Mouse (Mus musculus) spleen, adult 12 weeks (tissue): ENCODE measurements around the gene Cryba1.
A peak's percentile ranks its signal among the peaks of the same experiment; 100 is the strongest.

Source experiments
- DNase-seq: peaks from one replicate; pipeline ENCODE4 v3.0.0; 2022; ENCODE audit warnings: low spot score

Cryba1 gene

DNA sequence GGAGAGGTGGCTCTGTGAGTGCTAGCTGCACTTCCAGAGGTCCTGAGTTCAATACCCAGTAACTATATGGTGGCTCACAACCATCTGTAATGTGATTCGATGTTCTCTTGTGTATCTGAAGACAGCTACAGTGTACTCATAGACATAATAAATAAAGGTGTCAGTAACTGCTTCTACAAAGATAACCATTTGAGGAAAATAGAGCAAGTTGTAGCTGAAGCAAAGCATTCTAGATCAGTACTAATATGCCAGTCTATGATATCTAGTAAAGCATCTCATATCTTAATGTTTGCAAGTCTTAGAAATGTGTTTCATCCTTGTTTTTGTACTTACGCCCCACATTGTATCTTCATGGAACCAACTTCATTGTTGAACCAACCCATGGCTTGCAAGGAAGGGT is 6.0 kb downstream of the Cryba1 start:
- no peak for DNase-seq

DNA sequence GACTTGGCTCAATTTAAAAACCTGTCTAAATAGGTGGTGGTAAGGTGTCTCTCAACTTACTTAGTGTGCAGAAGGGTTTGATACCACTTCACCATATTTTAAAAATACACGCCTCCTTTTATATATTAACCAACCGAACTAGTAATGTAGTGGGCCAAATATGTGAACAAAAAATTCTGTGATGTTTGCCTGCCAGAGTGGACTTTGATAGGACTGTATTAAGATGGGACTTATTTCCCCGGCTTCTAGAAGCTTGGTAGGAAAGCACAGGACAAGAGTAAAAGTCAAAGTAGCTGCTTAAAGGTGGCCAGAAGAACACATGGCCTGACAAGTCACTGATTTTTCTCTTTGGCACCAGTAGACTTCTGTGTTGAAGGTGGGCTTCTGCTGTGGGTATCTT is 11.3 kb downstream of the Cryba1 start:
- no peak for DNase-seq

DNA sequence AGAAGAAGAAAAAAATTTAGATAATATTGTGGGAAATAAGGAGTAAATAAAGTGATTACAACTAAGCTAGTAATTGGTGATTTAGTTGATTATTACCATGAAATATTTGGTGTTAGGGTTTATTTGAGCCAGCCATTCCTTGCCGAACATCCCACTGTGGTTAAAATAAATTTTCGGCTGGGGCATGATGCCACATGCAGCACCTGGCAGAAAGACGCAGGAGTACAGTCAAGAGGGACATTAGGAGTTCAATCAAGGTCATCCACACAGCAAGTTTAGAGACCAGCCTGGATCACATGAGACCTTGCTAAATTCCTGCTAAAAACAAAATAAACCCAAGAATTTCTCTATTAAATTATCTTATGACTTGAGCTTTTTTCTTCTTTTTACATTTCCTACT is 16.0 kb downstream of the Cryba1 start:
- DNase-seq = no peak

DNA sequence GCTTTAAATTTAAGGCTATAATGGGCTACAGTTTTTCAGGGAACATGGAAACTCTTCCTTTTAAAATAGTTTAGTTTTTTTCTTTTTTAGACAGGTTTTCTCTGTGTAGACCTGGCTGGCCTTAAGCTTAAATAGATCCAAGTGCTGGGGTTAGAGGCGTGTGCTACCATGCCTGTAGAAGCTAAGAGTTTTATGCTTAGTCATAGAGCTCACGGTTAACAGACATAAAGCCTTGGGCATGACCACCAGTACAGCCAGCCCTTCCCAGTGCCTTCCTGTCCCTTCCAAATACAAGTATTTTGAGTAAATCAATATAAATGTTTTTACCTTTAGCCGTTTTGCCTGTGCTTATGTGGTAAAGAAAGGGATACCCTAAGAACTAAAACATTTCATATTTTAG is 19.2 kb downstream of the Cryba1 start:
- no peak for DNase-seq

DNA sequence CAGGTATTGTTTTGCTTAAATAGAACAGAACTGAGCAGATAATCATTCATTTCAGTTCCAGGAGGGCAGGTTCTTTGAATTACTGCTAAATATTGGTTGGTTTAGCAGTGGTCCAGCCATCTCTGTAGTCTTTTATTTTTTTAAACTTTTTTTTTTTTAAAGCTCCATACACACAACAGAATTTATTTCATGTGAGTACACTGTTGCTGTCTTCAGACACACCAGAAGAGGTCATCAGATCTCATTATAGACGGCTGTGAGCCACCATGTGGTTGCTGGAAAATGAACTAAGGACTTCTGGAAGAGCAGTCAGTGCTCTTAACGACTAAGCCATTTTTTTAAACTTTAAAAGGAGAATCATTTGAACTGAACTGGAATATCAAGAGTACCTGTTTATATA is 27.9 kb downstream of the Cryba1 start:
- no peak for DNase-seq

DNA sequence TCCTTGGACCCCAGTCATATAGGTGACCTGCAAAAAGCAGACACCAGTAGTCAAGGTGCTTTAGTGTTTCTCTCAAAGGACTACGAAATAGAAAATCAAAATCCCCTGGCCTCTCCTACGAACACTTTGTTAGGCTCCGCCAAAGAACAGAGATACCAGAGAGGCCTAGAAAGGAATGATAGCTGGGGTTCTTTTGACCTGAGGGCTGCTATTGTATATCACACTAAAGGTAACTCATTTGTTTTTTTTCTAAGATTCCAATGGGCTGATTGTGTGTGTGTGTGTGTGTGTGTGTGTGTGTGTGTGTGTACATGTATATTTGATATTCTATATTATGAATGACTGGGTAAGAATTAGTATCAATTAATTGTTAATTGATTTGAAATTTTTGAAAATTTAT is 32.1 kb downstream of the Cryba1 start:
- no peak for DNase-seq

DNA sequence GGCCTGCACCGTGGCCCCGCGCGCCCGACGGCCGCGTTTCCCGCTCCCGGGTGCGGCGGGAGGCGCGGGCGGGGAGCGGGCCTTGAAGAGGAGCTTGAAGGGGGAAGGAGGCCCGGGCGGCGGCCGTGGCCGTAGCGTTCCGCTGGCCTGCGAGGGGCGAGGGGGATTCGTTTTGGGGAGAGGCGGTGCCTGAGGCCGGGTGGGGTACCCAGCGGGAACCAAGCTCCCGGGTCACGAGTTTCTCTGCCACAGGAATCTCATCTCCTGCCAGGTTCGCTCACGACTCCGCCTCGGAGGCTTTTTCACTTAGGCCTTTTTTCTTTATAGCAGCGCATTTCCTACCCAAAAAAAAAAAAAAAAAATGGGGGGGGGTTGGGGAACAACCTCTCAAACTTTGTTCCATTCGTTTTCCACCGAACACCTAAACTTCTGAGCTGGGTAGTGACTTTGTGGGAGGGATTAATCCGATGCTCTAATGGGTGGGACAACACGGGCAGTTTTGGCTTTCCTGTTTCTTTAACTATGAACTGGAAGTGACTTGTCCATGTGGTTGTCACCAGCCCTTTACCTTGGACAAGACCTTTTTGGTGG is 37.4 kb downstream of the Cryba1 start:
- no peak for DNase-seq

DNA sequence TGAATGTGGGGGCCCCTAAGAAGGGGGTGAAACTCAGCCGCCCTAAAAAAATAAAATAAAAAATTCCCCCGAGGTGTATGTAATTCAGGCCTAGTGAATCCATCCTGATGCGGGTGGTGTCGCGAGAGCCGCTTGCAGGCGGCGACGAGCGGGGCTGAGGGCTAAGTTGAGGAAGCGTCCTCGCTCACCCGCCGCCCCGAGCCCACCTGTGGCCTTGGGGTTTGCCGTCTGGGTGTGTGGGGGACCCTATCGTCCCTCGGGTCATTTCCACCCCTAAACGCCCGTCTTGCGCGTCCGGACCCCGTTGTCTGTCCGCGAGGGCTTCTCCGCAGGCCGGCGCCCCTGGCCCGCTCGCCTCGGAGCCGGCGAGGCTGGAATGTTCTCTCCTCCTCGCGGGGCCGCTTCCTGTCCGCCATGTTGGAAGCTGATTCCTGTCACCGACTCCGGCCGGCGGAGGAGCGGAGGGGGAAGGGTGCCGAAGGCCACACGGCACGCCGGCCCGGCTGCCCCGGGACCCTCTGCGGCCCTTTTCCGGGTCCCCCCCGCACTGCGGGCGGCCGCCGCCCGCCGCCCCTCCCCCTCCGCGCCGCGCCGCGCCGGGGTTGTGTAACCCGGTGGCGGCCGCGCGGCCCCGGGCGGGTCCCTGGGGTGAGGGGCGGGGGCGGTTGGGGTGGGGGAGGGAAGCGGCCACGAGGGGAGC is 38.1 kb downstream of the Cryba1 start:
- peak; percentile 61 for DNase-seq

DNA sequence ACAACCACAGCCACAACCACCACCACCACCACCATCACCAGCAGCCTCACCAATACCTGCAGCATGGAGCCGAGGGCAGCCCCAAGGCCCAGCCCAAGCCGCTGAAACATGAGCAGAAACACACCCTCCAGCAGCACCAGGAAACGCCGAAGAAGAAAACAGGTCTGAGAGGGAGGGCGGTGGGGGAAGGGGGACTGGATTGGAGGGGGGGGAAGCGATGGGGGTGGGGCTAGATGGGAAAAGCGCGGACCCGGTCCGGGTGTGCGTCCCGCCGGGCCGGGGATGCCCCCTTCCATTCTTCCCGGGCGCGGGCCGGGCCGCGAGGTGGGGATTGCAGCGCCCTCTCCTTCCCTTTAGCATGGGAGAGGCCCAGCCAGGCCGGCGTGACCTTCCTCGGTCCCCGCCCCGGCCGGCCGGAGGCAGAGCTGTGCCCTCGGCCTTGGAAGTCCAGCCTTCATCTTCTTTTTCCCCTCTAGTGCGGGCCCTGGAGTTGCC is 38.7 kb downstream of the Cryba1 start:
- DNase-seq = peak; percentile 43

DNA sequence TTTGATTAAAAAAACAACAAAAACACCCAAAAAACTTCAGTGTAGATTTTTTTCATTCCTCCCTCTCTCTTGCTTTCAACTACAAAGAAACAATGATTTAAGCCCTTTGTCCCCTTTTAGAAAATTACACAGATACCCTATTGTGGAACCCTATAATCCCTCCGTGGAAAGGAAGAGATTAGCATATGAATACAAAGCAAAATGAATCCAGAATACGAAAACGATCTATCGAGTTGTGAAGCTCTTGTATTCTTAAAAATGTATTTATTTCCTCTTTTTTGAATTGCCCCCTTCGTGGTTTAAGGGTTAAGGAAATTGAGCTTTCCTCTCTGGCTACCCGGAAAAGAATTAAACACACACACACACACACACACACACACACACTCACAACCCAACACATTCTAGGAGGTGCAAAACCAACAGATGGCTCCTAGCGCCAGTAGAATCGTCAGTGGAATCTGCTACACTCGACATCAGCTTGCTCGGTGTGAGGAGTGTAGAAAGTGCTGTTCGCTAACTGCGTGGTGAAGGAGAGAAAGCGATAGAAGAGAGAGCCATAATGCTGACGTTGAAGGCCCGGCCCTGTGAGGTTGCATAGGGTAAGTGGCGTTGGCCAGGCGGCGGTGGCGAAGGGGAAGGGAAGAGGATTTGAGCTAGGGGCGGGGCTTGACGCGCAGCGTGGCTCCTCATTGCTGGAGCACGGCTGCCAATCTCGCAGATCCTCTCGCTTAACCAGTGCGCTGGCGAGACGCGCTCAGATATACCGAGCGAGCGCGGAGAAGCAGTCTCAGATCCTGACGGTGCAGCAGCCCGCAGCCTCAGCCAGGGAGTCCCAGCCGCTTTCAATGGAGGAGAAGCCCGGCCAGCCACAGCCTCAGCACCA is 39.5 kb downstream of the Cryba1 start, which contains the start of gene Nufip2:
Nufip2 (plus strand) TSS at position 773 of the 883 bp plus-strand sequence.
- DNase-seq = peak; percentile 97

DNA sequence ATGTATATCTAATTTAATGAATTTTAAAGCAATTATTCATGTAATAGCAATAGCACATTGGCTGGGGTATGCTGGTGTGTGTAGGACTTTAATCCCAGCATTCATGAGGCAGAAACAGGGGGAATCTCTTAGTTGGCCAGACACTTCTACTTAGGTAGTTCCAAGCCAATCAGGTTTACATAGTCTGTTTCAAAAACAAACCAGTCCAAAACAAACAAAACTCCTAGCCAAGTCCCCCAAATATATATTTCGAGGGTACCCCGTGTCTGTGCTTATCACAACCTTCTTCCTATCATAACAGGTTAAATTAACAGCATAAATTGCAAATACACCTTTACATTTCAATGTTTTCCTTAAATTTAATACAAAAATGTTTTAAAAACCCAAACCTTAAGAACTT is 40.2 kb downstream of the Cryba1 start:
- no peak for DNase-seq

DNA sequence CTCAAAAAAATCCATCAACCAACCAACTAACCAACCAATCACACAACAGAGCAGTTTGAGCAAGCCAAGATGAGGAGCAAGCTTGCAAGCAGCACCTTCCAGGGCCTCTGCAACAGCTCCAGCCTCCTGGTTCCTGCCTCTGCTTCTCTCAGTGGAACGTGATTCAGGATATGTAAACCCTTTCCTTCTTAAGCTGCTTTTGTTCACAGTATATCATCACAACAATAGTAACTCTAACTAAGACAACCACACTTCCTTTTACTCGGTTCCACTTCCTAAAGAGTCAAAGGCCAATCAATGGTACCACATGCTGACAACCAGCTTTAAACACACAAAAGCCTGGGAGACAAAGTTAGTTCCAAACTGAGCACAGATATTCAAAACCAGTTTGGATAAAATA is 45.1 kb downstream of the Cryba1 start:
- no peak for DNase-seq

DNA sequence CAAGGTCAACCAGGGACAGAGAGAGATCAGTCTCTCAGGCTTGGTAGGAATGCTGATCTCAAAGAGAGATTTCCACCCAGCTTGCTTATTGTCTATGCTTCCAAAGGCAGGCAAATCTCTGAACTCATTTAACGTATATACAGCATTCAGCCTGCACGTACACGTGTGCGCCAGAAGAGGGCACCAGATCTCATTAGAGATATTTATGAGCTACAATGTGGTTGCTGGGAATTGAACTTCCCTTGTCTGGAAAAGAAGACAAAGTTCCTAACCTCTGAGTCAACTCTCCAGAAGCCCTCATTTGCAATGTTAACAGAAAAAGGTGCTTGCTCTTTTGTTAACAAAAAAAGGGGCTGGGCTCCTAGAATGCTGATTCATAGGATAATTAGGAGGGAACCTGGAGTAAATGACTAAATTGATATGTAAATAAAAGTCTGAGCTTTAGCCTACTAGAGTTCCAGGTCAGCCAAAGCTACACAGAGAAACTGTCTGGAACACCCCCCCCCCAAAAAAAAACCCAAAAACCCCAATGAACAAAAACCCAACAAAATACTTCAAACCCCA is 51.6 kb downstream of the Cryba1 start:
- DNase-seq = no peak

DNA sequence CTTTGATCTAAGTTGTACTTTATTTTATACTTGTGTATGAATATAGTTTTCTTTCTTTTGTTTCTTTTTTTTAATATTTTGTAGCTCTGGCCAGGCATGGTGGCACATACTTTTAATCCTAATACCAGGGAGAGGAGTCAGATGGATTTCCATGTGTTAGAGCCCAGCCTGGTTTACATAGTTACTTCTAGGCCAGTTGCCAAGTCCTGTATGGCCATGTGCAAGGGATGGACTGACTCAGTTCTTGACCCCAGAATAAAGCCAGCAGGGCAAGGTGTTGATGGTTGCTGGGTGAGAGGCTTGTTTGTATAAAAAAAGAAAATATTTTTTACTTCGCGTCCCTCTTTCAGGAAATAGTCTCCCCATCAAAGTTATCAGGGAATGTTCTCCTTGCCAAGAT is 52.3 kb downstream of the Cryba1 start:
- DNase-seq = no peak
